Mouse (Mus musculus) embryonic facial prominence, embryonic 15.5 days (tissue): ENCODE results near the gene Ceacam10. TPM values are rescaled to one million over a fixed set of nuclear protein-coding genes. Genes with fewer than 3 reads are reported as not detected.
"Not testable (repeated sequence)": the region's sequence is repeated elsewhere in the genome, so short reads cannot be mapped to it uniquely, and the experiment has no call there.

Experiments used
- ATAC-seq: fragments of 200-750 bp; cut with Nextera tagmentation; 2 replicates; pipeline ENCODE4 v1.8.0; 2017; ENCODE audit warnings: low read depth, moderate TSS enrichment; ENCODE audit not compliant: insufficient number of reproducible peaks, low FRiP score, low TSS enrichment
- H3K27ac ChIP-seq: fragments of 300-500 bp; sonication (generic); replicated peaks from 2 replicates; pipeline ENCODE4 v1.5.1; 2015; ENCODE audit warnings: mild to moderate bottlenecking, inconsistent platforms
- H3K27me3 ChIP-seq: fragments of 300-500 bp; sonication (generic); 2 replicates; pipeline ENCODE4 v1.6.1; 2015; ENCODE audit warnings: inconsistent platforms
- H3K36me3 ChIP-seq: fragments of 300-500 bp; sonication (generic); 2 replicates; pipeline ENCODE4 v1.6.1; 2015; ENCODE audit warnings: mild to moderate bottlenecking, inconsistent platforms
- H3K4me1 ChIP-seq: fragments of 300-500 bp; sonication (generic); 2 replicates; pipeline ENCODE4 v1.6.1; 2015; ENCODE audit warnings: inconsistent platforms
- H3K4me2 ChIP-seq: fragments of 300-500 bp; sonication (generic); replicated peaks from 2 replicates; pipeline ENCODE4 v1.6.1; 2015; ENCODE audit warnings: mild to moderate bottlenecking, inconsistent platforms
- H3K4me3 ChIP-seq: fragments of 300-500 bp; sonication (generic); replicated peaks from 2 replicates; pipeline ENCODE4 v1.5.1; 2015; ENCODE audit warnings: mild to moderate bottlenecking, inconsistent platforms
- H3K9ac ChIP-seq: fragments of 300-500 bp; sonication (generic); 2 replicates; pipeline ENCODE4 v1.6.1; 2015; ENCODE audit warnings: inconsistent platforms
- H3K9me3 ChIP-seq: fragments of 300-500 bp; sonication (generic); replicated peaks from 2 replicates; pipeline ENCODE4 v1.6.1; 2016; ENCODE audit warnings: inconsistent platforms
- WGBS: fragments of 180-500 bp; shearing (Covaris S2); methylation state at CpG from one replicate; pipeline ENCODE4 v1.1.7; 2015; 5-methylcytosine and 5-hydroxymethylcytosine counted together
- polyA plus RNA-seq: library from polyadenylated mRNA; unstranded; fragments of >200 nt; fragmentation: Nextera tagmentation; extraction: Ambion mirVana; gene quantifications from 2 replicates; pipeline ENCODE4 v1.2.1, GENCODE M21; 2015

Ceacam10 gene
- polyA plus RNA-seq = 0.35 TPM in 2 replicates

DNA sequence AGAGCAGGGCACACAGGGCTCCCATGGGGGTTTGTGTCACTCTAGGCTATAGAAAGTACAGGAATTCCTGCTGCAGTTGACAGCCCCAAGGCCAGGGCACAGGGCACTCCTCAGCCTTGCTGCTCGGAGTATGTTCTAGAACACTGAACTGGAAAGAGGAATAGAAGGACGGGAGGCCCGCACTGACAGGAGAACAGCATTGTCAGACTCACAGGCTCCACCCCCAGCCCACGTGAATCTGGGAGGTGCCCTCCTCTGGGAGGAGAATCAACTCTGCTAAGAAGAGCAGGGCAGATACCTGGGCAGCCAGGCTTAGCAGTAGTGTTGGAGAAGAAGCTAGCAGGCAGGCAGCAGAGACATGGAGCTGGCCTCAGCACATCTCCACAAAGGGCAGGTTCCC lies at the start of gene Ceacam10:
Gene Ceacam10 (plus strand): TSS at position 289 of the 400 bp plus-strand sequence.
- H3K36me3 ChIP-seq, H3K4me3 ChIP-seq, H3K27ac ChIP-seq, H3K9me3 ChIP-seq, H3K27me3 ChIP-seq, H3K4me1 ChIP-seq, H3K9ac ChIP-seq, H3K4me2 ChIP-seq: not testable (repeated sequence)
- WGBS = 33% methylated on average over 4 of the region's 4 CpGs
- peak; percentile 47; the same call in 1 of the 2 replicates for ATAC-seq

DNA sequence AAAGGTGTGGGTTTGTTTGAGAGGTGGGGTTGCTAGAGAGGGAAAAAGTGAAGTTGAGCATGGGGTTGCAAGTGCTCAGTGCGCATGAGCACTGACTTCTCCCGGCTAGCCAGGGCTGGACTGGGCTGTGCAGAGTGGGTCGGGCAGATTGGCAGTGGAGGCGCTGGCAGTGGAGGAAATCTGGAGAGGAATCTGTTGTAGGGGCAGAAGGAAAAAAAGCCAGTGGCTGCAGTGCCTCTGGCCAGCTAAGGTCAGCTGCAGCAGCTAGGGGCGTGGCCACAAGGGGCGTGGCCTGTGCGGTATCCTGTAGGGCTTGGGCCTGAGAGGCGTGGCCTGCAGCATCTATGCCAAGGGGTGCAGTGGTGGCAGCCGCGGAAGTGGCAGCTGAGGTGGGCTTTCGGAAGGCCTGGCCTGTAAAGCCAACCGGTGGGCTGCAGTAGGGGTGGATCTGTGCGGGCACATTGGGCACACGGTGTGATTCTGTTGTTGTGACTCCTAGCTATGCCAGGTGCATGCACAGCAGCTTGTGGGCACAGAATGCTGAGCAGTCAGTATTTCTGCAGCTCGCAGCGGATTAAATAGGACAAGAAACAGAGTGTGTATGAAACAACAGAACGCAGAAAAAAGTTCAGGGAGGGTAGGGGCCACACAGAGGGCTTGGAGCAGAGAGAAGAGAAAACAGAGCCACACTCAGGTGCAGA lies 40.9 kb upstream of the Ceacam10 start:
- Histone ChIP-seq H3K4me2 (peak overlapping the region; percentile 28), H3K4me1 (0 out of 2 replicates have a peak, but pooled peaks cover 8% of the 10 kb centered on the region), H3K9ac (no peak overlapping the region), H3K9me3 (no peaks in the 10 kb centered on the region), H3K27me3 (no peaks in the 10 kb centered on the region), H3K36me3 (no peaks in the 10 kb centered on the region), H3K4me3 (no peak overlapping the region), H3K27ac (no peak overlapping the region)
- 18% methylated on average over 17 of the region's 17 CpGs for WGBS
- ATAC-seq = no peak

DNA sequence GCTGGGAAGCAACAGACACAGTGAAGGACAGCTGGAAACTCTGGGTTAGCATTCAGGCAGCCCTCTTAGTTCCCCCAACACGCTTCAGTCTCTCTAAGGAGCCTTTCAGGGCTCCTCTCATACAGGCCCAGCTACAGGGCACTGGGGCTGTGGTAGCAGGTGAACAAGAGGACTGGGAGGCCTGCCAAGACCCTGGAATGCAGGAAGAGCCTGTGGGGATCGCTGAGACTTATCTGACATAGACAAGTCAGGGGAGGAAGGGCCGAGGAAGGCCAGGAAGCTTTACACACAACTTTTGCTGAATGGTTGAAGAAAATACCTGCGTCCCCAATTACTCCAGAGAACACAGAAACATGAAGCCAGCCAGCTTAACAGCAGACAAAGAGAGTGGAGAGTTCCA lies 26.3 kb upstream of the Ceacam10 start:
- ATAC-seq = no peak
- Histone ChIP-seq H3K4me3 (no peak overlapping the region), H3K9ac (no peak overlapping the region), H3K4me2 (no peak overlapping the region), H3K9me3 (no peaks in the 10 kb centered on the region), H3K4me1 (no peaks in the 10 kb centered on the region), H3K36me3 (no peaks in the 10 kb centered on the region), H3K27me3 (no peaks in the 10 kb centered on the region), H3K27ac (no peak overlapping the region)
- 26% methylated on average over 4 of the region's 4 CpGs for WGBS

DNA sequence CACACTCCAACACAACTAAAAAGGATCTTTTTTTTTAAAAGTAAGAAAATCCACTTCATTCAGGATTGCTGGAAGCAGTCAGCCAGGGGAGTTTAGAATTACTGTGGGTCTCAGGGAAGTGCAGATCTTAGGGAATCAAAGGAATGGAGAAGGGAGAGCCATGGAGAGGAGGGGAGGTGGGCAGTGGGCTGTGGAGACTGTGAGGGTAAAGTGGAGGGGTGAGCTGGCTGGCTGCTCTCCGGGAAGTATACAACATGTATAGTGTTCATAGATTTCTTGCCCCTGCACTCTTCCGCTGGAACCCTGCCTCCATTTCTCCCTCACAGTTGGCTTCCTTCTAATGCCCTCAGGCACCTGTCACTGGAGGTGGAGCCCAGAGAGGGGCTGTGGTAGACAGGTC lies 25.4 kb upstream of the Ceacam10 start:
- no peak overlapping the region for H3K9ac ChIP-seq
- no peak overlapping the region for H3K27ac ChIP-seq
- no peak for ATAC-seq
- no peak overlapping the region for H3K4me2 ChIP-seq
- H3K36me3 ChIP-seq = no peaks in the 10 kb centered on the region
- H3K9me3 ChIP-seq = no peaks in the 10 kb centered on the region
- no peaks in the 10 kb centered on the region for H3K4me1 ChIP-seq
- no peak overlapping the region for H3K4me3 ChIP-seq
- WGBS = 55% methylated on average over 2 of the region's 2 CpGs
- no peaks in the 10 kb centered on the region for H3K27me3 ChIP-seq

DNA sequence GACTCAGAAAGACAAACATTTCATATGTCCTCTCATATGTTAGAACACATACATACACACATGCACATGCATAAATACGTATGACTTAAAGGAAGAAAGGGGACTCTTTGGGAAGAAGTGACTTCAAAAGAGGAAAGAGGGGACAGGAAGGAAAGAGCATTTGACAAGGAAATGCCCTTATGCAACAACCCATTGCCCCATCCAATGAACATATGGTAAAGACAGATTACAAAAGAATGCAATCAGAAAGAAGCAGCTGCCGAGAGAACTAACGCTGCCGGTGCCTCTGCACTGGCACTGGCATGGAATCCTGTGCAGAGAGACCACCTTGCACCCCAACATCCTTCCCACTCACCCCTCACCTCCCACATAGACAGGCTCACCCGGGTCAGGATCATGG lies 23.5 kb upstream of the Ceacam10 start:
- no peaks in the 10 kb centered on the region for H3K4me1 ChIP-seq
- H3K27ac ChIP-seq = no peak overlapping the region
- WGBS = 69% methylated on average over 5 of the region's 5 CpGs
- no peak overlapping the region for H3K4me3 ChIP-seq
- no peak for ATAC-seq
- H3K4me2 ChIP-seq = no peak overlapping the region
- no peak overlapping the region for H3K9ac ChIP-seq
- no peaks in the 10 kb centered on the region for H3K9me3 ChIP-seq
- H3K36me3 ChIP-seq = no peaks in the 10 kb centered on the region
- H3K27me3 ChIP-seq = no peaks in the 10 kb centered on the region

DNA sequence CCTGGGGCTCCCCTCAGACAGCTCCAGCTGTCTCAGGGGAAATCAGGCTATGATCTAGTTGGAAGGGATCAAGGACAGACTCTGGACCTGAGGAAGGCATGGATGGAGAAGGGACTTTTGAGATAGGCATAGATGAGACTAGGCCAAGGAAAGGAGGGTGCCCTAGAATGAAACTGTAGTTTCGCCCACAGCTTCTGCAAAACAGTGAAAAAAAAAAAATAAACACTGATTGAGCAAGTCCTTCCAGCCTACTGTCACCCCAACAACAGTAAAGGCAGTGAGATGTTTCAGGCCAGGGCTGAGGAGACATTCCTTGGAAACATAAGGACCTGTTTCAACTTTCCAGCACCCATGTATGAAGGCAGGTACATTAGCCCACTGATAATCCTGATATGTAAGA lies 18.5 kb upstream of the Ceacam10 start:
- Histone ChIP-seq H3K27ac (no peak overlapping the region), H3K4me2 (no peak overlapping the region), H3K9ac (no peak overlapping the region), H3K36me3 (no peaks in the 10 kb centered on the region), H3K4me3 (no peak overlapping the region), H3K27me3 (no peaks in the 10 kb centered on the region), H3K9me3 (no peaks in the 10 kb centered on the region), H3K4me1 (peaks cover 4% of the 10 kb centered on the region; the same call in 1 of the 2 replicates)
- 95% methylated on average over 1 of the region's 1 CpGs for WGBS
- ATAC-seq = no peak

DNA sequence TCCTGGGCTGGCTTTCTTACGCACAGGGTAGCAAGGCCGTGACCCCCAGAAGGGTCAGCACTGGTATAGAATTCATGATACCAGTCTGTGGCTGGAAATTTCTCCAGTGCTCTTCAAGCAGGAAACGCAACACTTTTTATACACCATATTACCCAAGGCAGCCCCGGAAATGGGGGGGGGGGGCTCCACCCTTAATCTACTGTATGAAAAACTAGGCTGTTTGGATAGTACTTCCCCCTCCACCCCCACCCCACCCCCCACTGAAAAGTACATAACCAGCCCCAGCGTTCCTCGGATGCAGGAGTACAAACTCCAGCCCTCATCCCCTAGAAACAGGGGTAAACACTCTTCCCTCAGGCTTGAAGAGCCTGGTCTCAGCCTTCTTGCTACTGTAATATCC lies 16.8 kb upstream of the Ceacam10 start, which contains the start of gene Cd177:
Gene Cd177 (minus strand): TSS at position 101 of the 400 bp plus-strand sequence.
- Histone ChIP-seq H3K27me3 (no peaks in the 10 kb centered on the region), H3K4me2 (no peak within 1 kb of the TSS), H3K36me3 (no peaks in the 10 kb centered on the region), H3K9ac (no peak within 1 kb of the TSS), H3K4me1 (peaks cover 4% of the 10 kb centered on the region; the same call in 1 of the 2 replicates), H3K27ac (no peak within 1 kb of the TSS), H3K4me3 (no peak within 1 kb of the TSS), H3K9me3 (no peaks in the 10 kb centered on the region)
- WGBS = 66% methylated on average over 6 of the region's 6 CpGs
- no peak for ATAC-seq

DNA sequence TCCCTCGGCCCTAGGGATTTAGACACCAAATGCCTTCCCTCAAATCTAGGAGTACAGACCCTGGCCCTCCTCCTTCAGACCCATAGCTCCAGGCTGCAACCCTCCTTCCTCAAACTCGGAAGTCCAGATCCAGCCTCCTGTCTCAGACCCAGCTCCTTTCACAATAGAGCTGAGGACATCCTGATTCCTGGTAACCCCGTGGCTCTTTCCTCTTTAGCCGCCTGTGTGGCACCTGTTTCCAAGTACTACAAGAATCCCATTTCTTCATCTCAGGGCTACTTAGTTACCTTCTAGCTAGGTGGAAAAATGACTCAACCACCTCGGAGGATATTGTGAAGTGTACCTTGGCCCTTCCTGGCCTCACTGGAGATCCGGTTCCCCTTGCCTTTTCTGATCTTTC lies 15.8 kb upstream of the Ceacam10 start:
- H3K4me2 ChIP-seq = no peak overlapping the region
- peaks cover 4% of the 10 kb centered on the region; the same call in 1 of the 2 replicates for H3K4me1 ChIP-seq
- no peak for ATAC-seq
- no peaks in the 10 kb centered on the region for H3K36me3 ChIP-seq
- no peaks in the 10 kb centered on the region for H3K27me3 ChIP-seq
- no peak overlapping the region for H3K27ac ChIP-seq
- H3K9ac ChIP-seq = no peak overlapping the region
- WGBS = 71% methylated on average over 6 of the region's 6 CpGs
- no peak overlapping the region for H3K4me3 ChIP-seq
- H3K9me3 ChIP-seq = no peaks in the 10 kb centered on the region

DNA sequence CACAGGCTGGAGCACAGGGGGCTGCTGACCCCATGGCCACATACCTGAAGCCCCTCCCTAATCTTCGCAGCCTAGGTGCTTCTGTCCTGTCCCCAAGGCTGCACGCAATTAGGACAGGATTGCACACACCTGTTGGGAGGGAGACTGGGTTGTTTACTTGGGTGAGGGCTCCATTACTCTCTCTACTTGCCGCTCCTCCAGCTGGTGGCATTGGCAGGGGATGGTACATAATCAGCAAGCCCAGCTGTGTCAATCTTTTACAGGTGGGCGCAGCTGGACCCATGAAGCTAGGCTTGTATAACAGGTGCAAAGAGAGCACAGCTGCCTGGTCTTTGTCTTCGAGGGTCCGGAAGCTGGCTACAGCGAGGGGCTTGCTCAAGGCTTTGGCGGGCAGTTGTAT lies 14.4 kb upstream of the Ceacam10 start:
- Histone ChIP-seq H3K4me2 (no peak overlapping the region), H3K4me3 (no peak overlapping the region), H3K9ac (no peak overlapping the region), H3K9me3 (no peaks in the 10 kb centered on the region), H3K36me3 (no peaks in the 10 kb centered on the region), H3K4me1 (peaks cover 4% of the 10 kb centered on the region; the same call in 1 of the 2 replicates), H3K27ac (no peak overlapping the region), H3K27me3 (no peaks in the 10 kb centered on the region)
- WGBS = 75% methylated on average over 8 of the region's 8 CpGs
- no peak for ATAC-seq

DNA sequence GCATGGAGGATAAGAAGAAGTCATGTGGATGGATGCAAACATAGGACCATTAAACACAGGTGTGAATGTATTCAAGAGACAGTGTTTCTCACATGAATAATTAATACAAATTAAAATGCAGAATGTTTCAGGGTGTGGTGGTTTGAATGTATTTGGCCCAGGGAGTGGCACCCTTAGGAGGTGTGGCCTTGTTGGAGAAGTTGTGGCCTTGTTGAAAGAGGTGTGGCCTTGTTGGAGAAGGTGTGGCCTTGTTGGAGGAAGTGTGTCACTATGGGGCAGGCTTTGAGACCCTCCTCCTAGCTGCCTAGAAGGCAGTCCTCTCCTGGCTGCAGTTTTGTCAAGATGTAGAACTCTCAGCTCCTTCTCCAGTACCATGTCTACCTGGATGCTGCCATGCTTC lies 5.6 kb upstream of the Ceacam10 start:
- Histone ChIP-seq H3K9ac (no peak overlapping the region), H3K4me3 (no peak overlapping the region), H3K9me3 (no peaks in the 10 kb centered on the region), H3K36me3 (no peaks in the 10 kb centered on the region), H3K4me1 (no peaks in the 10 kb centered on the region), H3K4me2 (no peak overlapping the region), H3K27ac (no peak overlapping the region), H3K27me3 (no peaks in the 10 kb centered on the region)
- no peak for ATAC-seq

DNA sequence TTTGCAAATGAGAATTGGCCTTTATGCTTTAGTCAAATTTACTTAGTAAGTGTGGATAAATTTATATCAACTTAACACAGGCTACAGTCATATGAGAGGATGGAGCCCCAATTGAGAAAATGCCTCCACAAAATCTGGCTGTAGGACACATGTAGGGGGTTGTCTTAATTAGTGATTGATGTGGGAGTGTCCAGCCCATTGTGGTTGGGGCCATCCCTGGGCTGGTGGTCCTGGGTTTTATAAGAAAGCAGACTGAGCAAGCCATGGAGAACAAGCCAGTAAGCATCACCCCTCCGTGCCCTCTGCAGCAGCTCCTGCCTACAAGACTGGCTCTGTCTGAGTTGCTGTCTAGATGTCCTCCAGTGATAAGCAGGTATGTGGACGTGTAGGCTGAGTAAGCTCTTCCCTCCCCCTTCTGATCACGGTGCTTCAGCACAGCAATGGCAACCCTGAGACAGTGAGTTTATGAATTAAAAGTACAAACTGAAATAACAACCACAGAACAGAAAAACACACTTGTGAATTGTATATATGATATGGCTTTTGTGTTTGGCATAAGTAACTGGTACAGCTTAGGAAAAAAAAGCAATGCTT lies 3.0 kb upstream of the Ceacam10 start:
- WGBS = 39% methylated on average over 3 of the region's 3 CpGs
- Histone ChIP-seq H3K4me1 (no peaks in the 10 kb centered on the region), H3K27ac (no peak overlapping the region), H3K36me3 (no peaks in the 10 kb centered on the region), H3K9me3 (no peaks in the 10 kb centered on the region), H3K9ac (no peak overlapping the region), H3K4me3 (no peak overlapping the region), H3K27me3 (no peaks in the 10 kb centered on the region), H3K4me2 (no peak overlapping the region)
- ATAC-seq = no peak

DNA sequence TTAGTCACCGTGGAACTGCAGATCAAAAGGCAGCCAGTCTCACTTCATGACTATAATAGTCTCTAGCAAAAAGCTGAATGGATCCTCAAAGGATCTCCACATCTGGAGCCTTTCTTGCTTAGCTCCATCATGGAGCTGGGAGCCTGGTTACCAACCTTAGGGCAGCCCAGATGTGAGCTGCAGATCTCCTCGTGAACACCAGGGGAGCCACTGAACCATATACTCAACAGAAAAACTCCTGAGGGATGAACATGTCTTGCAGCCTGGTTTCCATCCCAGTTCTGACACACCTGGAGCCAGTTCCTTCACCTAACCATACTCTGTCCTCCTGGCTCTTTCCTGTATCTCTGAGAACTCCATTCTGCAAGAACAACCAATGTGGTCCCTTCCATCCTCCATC lies 861 bp upstream of the Ceacam10 start:
- ATAC-seq = no peak
- H3K27me3 ChIP-seq = no peaks in the 10 kb centered on the region
- H3K27ac ChIP-seq = no peak overlapping the region
- H3K4me1 ChIP-seq = no peaks in the 10 kb centered on the region
- no peak overlapping the region for H3K9ac ChIP-seq
- no peaks in the 10 kb centered on the region for H3K9me3 ChIP-seq
- no peak overlapping the region for H3K4me2 ChIP-seq
- no peak overlapping the region for H3K4me3 ChIP-seq
- no peaks in the 10 kb centered on the region for H3K36me3 ChIP-seq
- 67% methylated on average over 2 of the region's 2 CpGs for WGBS
